Mouse (Mus musculus) embryo, embryonic 9.5 days (tissue): ENCODE results near the gene Kcnma1.

Experiments
- DNase-seq: peaks from one replicate; pipeline ENCODE4 v3.0.0-alpha.2; 2017; ENCODE audit errors: extremely low spot score

Kcnma1 gene

DNA sequence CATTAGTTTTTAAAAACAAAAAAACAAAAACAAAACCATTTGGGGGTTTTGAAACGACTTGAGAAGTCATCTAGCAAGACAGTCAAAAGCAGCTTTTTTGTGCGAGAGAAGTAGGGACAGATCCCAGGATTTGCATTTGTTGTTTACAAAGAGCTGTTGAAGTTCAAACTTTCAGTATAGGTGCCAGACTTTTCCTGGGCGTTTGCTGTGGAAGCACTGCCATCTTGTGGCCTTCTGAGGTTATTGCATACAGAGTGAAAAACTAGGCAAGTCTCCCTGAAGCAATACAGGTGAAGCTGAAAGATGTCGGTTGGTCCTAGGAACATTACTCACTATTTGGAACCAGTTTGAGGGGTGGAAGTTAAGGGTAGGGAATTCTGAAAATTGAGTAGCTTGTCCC, 484.6 kb downstream of the Kcnma1 start:
- DNase-seq: peak; percentile 65

GRCm38 (mm10) chr14:23529229-23529628, 485.1 kb downstream of the Kcnma1 start:
- no peak for DNase-seq

- no peak for DNase-seq
Measured at GRCm38 (mm10) chr14:23525910-23526309, 488.4 kb downstream of the Kcnma1 start.

- DNase-seq: no peak
Measured at GRCm38 (mm10) chr14:23523825-23524491, 490.3 kb downstream of the Kcnma1 start.

DNA sequence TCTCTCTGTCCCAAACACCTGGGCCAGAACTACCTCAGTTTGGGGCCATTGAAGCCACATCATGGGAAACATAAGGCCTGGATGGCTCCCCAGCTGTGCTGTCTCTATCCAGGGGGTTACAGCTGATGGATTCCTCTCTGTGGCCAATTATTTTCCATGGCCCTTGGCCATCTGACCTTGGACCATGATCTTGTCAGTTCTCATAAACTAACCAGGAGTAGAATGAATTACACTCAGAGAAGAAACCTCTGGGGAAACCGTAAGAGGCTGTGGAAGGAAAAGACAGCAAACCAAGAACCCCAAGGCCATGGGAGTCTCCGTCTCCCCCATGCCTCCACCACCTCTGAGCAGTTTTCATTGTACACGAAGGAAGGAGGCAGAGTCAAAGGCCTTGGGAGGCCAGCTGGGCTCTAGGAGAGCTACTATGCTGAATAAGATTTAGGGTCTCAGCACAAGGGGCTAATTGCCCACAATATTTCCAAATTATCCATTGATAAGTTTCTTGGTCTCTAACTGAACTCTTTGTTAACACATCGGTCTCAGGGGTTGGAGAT, 491.6 kb downstream of the Kcnma1 start:
- DNase-seq: no peak

GRCm38 (mm10) chr14:23521080-23521684, 493.1 kb downstream of the Kcnma1 start:
- DNase-seq: no peak

- no peak for DNase-seq
Measured at GRCm38 (mm10) chr14:23517374-23517773, 496.9 kb downstream of the Kcnma1 start.

DNA sequence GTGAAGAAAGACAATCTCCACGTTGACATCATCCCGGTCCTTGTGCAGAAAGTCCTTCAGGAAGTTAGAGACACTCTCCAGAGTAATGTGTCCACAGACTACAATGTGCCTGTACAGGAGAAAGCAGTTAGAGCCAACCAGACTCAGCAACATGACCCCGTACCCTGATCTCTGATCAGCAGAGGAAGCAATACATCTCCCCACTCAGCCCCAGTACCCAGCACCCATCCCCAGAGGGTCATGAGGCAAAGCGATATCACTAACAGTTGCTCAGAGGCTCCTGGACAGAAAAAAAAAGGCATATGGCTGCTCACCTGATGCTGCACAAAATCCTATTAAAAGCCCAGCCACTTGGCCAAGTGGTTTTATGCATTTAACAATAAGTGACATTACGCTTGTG, 504.5 kb downstream of the Kcnma1 start:
- no peak for DNase-seq

DNA sequence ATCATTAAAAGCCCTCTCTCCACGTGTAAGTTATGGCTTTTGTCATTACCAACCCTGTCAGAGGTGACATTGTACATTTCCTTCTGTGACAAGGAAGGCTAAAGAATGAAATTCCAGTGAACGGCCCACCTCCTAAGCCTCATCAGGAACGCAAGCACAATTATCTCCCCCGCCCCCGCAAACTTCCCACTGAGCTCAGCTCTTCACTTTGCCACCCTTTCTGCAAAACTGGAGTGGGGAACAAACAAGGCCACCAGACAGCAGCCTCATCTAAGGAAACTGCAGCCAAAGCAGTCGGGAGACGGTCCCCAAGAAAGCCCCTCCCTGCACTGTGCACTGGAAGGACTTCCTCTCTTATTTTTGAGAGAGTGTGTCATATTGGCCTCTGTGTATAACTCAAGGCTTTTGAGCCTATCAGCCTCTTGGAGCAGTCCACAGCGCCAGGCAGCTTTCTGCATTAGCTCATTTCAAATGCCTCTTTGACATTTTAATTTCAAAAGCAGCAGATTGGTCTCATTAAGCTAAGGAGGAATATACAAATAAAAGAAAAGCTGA, 512.0 kb downstream of the Kcnma1 start:
- no peak for DNase-seq

- no peak for DNase-seq
Measured at GRCm38 (mm10) chr14:23496801-23497200, 517.5 kb downstream of the Kcnma1 start.

GRCm38 (mm10) chr14:23496236-23496740, 518.0 kb downstream of the Kcnma1 start:
- no peak for DNase-seq

DNA sequence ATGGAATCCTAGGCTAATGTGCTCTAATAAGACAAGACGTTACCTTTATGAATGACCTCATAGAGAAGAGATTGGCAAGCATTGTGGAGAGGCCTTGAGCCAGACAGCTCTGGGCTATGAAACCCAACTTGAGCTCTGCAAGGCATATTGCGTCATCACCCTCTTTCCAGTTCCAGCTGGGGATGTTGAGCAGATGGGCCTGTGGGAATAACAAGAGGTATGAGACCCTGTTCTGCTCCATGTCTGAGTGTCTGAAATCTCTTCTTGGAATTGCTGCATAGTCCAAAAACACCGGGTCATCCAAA, 519.8 kb downstream of the Kcnma1 start:
- no peak for DNase-seq

DNA sequence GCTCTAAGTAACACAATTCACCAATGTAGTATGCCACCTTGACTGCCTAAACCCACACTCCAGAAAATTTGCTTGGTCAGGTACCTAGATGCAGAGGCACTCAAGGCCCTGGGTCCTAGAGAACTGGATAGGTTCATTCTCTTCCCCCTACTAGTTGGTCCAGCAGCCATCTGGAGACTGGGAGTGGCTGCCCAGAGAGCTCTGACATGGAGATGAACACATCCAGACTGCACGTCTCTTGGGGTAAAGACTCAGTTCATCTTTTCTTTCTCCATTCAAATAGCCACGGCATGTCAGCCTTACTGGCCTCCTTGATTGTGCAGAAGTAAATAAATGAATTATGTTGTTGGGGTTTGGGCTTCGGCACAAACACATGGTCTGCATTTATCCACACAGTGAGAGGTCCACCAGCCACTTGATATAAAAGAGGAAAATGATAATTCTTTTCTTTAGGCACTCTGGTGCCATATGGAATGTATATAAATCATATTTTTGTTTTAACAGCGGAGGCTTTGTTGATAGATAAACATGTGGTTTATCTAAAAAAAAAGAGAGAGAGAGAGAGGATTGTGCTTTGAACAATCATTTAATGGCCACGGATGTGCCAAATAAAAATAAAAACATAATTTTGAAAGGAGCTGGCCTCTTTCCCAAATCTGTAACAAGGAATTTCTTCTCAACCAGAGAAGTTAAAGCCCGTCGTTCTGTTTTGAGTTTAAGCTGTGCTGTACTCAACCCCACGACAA, 520.4 kb downstream of the Kcnma1 start:
- no peak for DNase-seq

DNA sequence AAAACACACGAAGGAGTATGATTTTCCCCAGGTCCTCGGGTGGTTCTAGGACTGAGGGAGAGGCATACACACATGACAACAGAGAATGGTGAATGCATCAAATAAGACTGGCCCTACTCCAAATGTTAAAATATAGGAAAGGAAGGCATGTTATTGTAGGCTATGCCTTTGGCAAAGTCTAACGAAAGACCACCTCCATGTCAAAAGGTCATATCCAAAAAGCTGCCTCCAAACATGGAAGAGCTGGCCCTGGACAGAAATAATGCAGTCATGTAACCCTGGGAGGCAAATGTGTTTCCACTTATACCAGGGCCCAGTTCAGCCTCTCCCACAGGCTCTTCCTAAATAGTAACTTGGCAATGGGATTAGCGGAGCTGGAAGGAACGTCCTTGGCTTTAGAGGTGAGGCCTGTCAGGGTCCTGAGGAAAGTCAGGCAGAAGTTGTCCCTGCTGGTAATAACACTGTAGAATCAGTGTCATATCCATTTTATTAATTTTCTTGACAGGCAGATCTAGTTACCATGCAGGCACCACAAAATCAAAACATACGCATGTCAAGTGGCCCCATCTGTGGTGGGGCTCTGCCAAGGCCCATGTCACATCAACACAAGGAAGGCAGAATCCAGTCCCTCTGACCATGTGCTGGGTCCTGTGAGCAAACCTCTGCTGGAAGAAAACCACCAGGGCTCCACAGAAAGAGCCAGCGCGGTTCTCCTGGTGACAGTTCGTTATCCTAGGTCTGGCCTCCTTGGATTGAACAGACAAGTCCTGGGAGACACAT, 521.5 kb downstream of the Kcnma1 start:
- no peak for DNase-seq

DNA sequence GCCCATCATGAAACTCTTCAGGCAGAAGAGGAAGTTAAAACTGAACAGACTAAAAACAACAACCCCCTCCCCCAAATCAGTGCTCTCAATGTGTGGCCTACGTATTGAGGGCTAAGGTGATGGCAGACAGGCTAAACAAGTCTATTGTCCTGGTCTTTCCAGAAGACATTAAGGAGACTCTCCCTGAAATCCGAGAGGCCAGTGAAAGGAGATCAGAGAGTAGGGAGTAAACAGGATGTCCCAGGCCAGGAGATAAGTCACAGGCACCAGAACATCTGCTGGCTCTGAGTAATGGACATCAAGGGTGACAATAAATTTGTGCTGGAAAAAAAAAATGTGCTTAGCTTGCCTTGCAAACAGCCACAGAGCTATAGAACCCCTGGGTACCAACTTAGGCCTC, 522.9 kb downstream of the Kcnma1 start:
- peak; percentile 4 for DNase-seq

GRCm38 (mm10) chr14:23486687-23487086, 527.6 kb downstream of the Kcnma1 start:
- no peak for DNase-seq

DNA sequence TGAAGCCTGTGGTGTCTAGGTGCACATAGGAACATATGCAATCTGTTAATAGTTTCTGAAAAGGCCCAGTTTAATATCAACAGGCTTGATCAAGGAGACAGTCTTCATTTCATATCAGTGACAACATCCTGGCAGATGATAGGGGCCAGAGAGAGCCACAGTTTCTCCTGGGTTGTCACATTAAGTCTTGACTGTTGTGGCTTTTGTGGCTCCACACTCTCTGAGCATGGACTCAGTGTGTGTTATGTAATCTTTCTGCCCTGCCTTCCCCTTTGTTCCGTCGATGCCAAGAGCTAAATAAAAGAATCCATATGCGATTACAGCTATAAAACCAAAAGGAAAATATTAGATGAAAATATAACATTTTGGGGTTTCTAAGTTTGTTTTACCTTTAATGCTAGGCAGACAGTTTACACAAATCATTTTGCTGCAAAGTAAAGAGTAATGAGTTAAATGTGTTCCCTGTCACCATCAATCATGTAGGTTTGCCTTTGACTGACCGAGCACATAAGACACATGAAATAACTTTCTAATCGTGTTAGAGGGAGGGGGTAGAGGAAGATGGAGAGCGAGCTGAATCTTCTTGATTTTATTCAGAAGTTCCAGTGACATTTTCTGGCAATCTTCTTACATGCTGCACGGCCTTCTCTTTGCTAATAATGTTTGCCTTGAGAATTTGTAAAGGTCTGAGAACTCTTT, 528.3 kb downstream of the Kcnma1 start:
- no peak for DNase-seq

- DNase-seq: no peak
Measured at GRCm38 (mm10) chr14:23475129-23475528, 539.2 kb downstream of the Kcnma1 start.

- no peak for DNase-seq
Measured at GRCm38 (mm10) chr14:23470071-23470470, 544.2 kb downstream of the Kcnma1 start.

- no peak for DNase-seq
Measured at GRCm38 (mm10) chr14:23465135-23465534, 549.2 kb downstream of the Kcnma1 start.

DNA sequence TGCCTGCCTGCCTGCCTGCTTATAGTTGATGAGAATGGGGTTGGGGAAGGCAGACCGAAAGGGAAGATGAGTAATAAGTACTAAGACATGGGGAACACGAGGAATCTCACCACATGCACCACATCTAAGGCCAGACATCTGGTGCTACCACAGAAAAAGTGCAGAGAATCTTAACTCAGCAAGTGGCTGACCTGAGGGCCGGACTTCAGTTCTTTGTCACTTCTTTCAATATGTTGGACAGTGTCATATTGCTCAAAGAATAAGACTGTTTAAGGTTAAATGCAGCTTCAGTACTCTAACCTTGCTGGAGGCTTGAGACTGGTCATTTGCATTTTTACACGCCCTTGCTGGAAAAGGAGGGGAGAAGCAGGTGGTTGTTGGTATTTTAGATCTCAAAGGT, 555.7 kb downstream of the Kcnma1 start:
- no peak for DNase-seq
